Mouse (Mus musculus): ENCODE measurements around the gene AY358078. TPM values are rescaled to one million over a fixed set of nuclear protein-coding genes. Genes with fewer than 3 reads are reported as not detected.
"Not testable (repeated sequence)": the region's sequence is repeated elsewhere in the genome, so short reads cannot be mapped to it uniquely, and the experiment has no call there.

Gene AY358078
- polyA plus RNA-seq (2015; fragmentation: Nextera tagmentation; extraction: Ambion mirVana) = not detected in 2 replicates

DNA sequence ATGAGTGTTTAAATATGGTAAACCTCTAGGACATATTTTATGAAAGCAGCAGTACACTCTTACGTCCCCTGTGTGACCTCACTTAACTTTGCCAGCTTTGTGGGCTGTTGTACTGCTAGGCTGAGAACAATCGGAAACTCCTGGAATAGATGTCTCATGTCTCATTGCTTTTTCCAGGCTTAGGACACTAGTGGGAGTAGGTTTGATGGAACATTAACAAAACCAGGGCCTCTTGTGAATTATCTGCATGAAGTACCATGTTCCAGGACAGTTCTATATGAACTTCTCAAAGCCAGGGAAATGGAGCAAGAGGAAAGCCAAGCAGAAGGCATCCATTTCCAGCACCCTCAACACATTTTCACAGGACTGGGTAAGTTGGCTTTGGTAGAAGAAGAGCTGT, at the start of gene AY358078:
TSS of gene AY358078 (plus strand) at position 301 of the 400 bp plus-strand sequence.
- no peaks in the 10 kb centered on the region for H3K36me3 ChIP-seq
- no peaks in the 10 kb centered on the region for H3K27me3 ChIP-seq (replicated peaks)
- no peaks in the 10 kb centered on the region for H3K9me3 ChIP-seq
- H3K9ac ChIP-seq = no peak within 1 kb of the TSS
- H3K4me2 ChIP-seq = no peak within 1 kb of the TSS
- no peak within 1 kb of the TSS for H3K27ac ChIP-seq (replicated peaks)
- no peak for ATAC-seq (ENCODE audit: extremely low read depth, insufficient number of reproducible peaks, low FRiP score, low TSS enrichment)
- 76% methylated on average over 2 of the region's 2 CpGs for WGBS
- no peak within 1 kb of the TSS for H3K4me3 ChIP-seq
- no peaks in the 10 kb centered on the region for H3K4me1 ChIP-seq

GRCm38 (mm10) chr14:51755944-51756343, 43.9 kb upstream of the AY358078 start:
- no peak for ATAC-seq (ENCODE audit: extremely low read depth, insufficient number of reproducible peaks, low FRiP score, low TSS enrichment)
- Histone ChIP-seq H3K4me3 (no peak overlapping the region), H3K27ac (replicated peaks) (no peak overlapping the region), H3K9me3 (no peaks in the 10 kb centered on the region), H3K27me3 (replicated peaks) (no peaks in the 10 kb centered on the region), H3K4me2 (no peak overlapping the region), H3K4me1 (no peaks in the 10 kb centered on the region), H3K9ac (no peak overlapping the region), H3K36me3 (no peaks in the 10 kb centered on the region)
- WGBS = 62% methylated on average over 2 of the region's 2 CpGs

- not testable (repeated sequence) for ATAC-seq (ENCODE audit: extremely low read depth, insufficient number of reproducible peaks, low FRiP score, low TSS enrichment); H3K27ac ChIP-seq (replicated peaks); H3K9ac ChIP-seq; H3K4me2 ChIP-seq; H3K36me3 ChIP-seq; H3K4me1 ChIP-seq; H3K27me3 ChIP-seq (replicated peaks); H3K9me3 ChIP-seq; H3K4me3 ChIP-seq
- 67% methylated on average over 1 of the region's 1 CpGs for WGBS
These were observed 28.5 kb upstream of the AY358078 start for GRCm38 (mm10) chr14:51771378-51771777.

DNA sequence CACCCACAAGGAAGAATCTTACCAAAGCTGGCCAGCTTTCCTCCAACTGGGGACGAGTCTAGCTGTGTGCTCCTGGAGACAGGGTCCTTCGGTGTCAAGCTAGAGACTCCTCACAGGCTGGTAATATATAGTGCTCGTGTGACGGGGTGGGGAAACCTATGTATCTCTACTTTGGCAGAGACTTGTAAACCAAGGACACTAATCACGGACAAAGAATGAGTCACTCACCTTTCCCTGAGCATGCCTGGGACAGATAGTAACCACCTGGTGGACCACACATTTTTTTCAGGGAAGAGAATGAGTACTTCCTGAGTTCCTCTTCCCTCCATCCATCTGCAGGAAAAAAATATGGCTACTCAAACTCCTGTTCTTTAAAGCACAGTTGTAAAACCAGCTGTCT, 26.4 kb upstream of the AY358078 start, which contains the start of gene Ang4:
TSS of gene Ang4 (minus strand) at position 101 of the 400 bp plus-strand sequence.
- H3K27me3 ChIP-seq (replicated peaks) = no peaks in the 10 kb centered on the region
- 76% methylated on average over 5 of the region's 5 CpGs for WGBS

DNA sequence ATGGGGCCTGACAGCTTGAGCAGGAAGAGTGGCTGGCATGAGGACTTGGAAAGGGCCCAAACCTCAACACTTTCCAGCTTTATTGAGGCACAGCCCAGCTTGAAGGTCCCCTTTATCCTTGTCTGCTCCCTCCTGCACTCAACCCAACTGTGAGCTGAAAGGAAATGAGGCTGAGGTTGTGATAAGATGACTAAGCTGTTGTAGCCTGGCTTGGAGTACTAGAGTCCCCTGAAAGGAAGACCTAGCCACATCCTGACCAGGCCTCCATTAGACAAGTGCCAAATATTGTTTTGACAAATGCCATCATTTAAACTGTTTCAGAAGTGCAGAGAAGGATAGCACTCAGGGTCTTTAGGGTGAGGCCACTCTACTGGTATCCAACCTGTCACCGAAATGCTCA, 22.1 kb upstream of the AY358078 start:
- no peak overlapping the region for H3K27ac ChIP-seq (replicated peaks)
- no peak overlapping the region for H3K9ac ChIP-seq
- H3K4me2 ChIP-seq = no peak overlapping the region
- H3K4me1 ChIP-seq = no peaks in the 10 kb centered on the region
- H3K9me3 ChIP-seq = no peaks in the 10 kb centered on the region
- H3K36me3 ChIP-seq = no peaks in the 10 kb centered on the region
- H3K4me3 ChIP-seq = no peak overlapping the region
- H3K27me3 ChIP-seq (replicated peaks) = no peaks in the 10 kb centered on the region
- ATAC-seq (ENCODE audit: extremely low read depth, insufficient number of reproducible peaks, low FRiP score, low TSS enrichment) = no peak
- 86% methylated on average over 1 of the region's 1 CpGs for WGBS

More for the DNA sequence above, 26.4 kb upstream of the AY358078 start, which contains the start of gene Ang4:
- H3K4me1 ChIP-seq = no peaks in the 10 kb centered on the region
- no peak within 1 kb of the TSS for H3K4me2 ChIP-seq
- H3K9ac ChIP-seq = no peak within 1 kb of the TSS
- no peak within 1 kb of the TSS for H3K4me3 ChIP-seq
- H3K36me3 ChIP-seq = no peaks in the 10 kb centered on the region
- no peak within 1 kb of the TSS for H3K27ac ChIP-seq (replicated peaks)
- no peak for ATAC-seq (ENCODE audit: extremely low read depth, insufficient number of reproducible peaks, low FRiP score, low TSS enrichment)
- H3K9me3 ChIP-seq = no peaks in the 10 kb centered on the region

- H3K36me3 ChIP-seq = no peaks in the 10 kb centered on the region
- WGBS = 56% methylated on average over 4 of the region's 4 CpGs
- no peaks in the 10 kb centered on the region for H3K4me1 ChIP-seq
- no peaks in the 10 kb centered on the region for H3K27me3 ChIP-seq (replicated peaks)
- no peak for ATAC-seq (ENCODE audit: extremely low read depth, insufficient number of reproducible peaks, low FRiP score, low TSS enrichment)
- no peak overlapping the region for H3K4me2 ChIP-seq
- H3K27ac ChIP-seq (replicated peaks) = no peak overlapping the region
- H3K9me3 ChIP-seq = no peaks in the 10 kb centered on the region
- no peak overlapping the region for H3K9ac ChIP-seq
- no peak overlapping the region for H3K4me3 ChIP-seq
These were observed 20.9 kb upstream of the AY358078 start for GRCm38 (mm10) chr14:51778865-51779481.

DNA sequence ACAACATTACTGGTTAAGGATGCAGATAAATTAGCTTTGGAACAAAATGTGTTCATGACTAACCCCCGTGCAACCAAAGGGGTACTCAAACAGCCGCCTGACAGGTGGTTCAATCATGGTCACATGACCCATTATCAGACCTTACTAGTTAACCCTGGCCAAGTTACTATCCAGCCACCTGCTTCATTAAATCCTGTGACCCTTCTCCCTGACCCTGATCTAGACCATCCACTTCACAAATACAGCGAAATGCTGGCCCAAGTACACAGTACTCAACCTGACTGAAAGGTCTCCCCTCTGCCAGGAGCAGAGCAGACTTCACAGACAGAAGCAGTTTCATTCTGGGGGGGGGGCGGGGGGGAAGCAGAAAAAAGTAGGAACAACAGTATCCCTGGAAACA, 13.5 kb upstream of the AY358078 start:
- Histone ChIP-seq H3K9me3 (no peaks in the 10 kb centered on the region), H3K27me3 (replicated peaks) (no peaks in the 10 kb centered on the region), H3K4me1 (peaks cover 11% of the 10 kb centered on the region), H3K4me3 (no peak overlapping the region), H3K36me3 (no peaks in the 10 kb centered on the region), H3K4me2 (no peak overlapping the region), H3K27ac (replicated peaks) (no peak overlapping the region), H3K9ac (no peak overlapping the region)
- 60% methylated on average over 4 of the region's 4 CpGs for WGBS
- ATAC-seq (ENCODE audit: extremely low read depth, insufficient number of reproducible peaks, low FRiP score, low TSS enrichment) = no peak; the same call in 1 of the 2 replicates

DNA sequence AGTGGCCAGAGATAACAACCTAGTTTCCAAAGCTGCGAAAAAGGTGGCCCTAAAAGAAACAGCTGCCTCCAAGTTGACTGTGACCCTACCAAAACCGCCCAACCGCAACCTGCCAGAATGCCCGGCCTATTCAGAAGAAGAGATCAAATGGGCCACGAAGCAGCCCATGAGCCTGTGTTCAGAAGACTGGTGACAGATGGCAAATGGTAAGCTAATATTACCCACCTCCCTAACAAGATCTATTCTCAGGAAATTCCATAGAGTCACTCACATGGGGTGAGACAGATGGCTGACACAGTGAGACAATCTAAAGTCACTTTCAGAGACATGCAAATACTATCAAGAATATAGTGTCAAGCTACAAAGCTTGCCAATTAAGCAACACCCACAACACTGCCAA, 12.8 kb upstream of the AY358078 start:
- H3K27ac ChIP-seq (replicated peaks) = no peak overlapping the region
- 61% methylated on average over 5 of the region's 5 CpGs for WGBS

DNA sequence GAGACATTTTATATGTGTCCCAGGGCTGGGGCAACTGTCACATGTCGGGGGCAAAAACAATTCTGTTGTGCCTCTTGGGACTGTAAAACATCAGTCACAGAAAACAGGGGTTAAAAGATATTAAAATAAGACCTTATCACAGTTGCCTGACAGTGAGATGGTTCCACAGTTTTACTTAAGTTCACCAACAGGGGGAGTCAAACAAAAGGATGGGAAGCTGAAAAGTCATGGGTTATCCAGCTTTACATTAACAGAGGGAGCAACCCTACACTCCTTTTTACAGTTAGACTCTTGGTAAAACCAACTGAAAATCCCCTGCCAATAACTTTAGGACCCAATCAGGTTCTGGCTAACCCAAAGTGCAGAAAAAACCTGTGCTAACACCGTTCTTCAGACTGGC, 10.7 kb upstream of the AY358078 start:
- Histone ChIP-seq H3K27me3 (replicated peaks) (no peaks in the 10 kb centered on the region), H3K36me3 (no peaks in the 10 kb centered on the region), H3K9me3 (no peaks in the 10 kb centered on the region), H3K27ac (replicated peaks) (no peak overlapping the region), H3K9ac (no peak overlapping the region), H3K4me1 (peaks cover 11% of the 10 kb centered on the region), H3K4me3 (no peak overlapping the region), H3K4me2 (no peak overlapping the region)
- WGBS = 74% methylated on average over 2 of the region's 2 CpGs
- ATAC-seq (ENCODE audit: extremely low read depth, insufficient number of reproducible peaks, low FRiP score, low TSS enrichment) = no peak

More for the DNA sequence above, 12.8 kb upstream of the AY358078 start:
- H3K4me1 ChIP-seq = peaks cover 11% of the 10 kb centered on the region
- H3K36me3 ChIP-seq = no peaks in the 10 kb centered on the region
- no peaks in the 10 kb centered on the region for H3K27me3 ChIP-seq (replicated peaks)
- H3K4me3 ChIP-seq = no peak overlapping the region
- ATAC-seq (ENCODE audit: extremely low read depth, insufficient number of reproducible peaks, low FRiP score, low TSS enrichment) = no peak
- no peak overlapping the region for H3K4me2 ChIP-seq
- no peak overlapping the region for H3K9ac ChIP-seq
- no peaks in the 10 kb centered on the region for H3K9me3 ChIP-seq

DNA sequence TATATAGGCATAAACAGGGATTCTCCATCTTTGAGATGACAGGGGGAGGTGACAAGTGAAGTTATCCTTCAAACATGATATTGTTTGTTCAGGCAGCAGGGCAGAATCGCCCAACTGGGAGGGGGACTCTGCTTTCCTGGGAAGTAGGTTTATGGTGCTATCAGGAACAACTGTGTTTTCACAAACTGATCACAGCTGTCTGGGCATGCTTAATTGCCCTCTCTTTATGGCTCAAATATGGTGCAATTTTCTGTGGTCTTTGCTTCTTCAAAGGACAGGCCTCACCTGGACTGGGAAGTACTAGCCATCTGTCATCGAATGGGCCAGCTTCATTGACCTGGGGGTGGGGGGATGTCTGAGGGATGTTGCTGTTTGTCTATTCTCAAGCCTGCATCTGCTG, 5.7 kb upstream of the AY358078 start:
- no peak overlapping the region for H3K9ac ChIP-seq
- H3K4me3 ChIP-seq = no peak overlapping the region
- no peaks in the 10 kb centered on the region for H3K27me3 ChIP-seq (replicated peaks)
- no peak overlapping the region for H3K4me2 ChIP-seq
- no peak overlapping the region for H3K27ac ChIP-seq (replicated peaks)
- no peaks in the 10 kb centered on the region for H3K9me3 ChIP-seq
- H3K4me1 ChIP-seq = no peaks in the 10 kb centered on the region
- no peaks in the 10 kb centered on the region for H3K36me3 ChIP-seq
- ATAC-seq (ENCODE audit: extremely low read depth, insufficient number of reproducible peaks, low FRiP score, low TSS enrichment) = no peak
- 64% methylated on average over 2 of the region's 2 CpGs for WGBS

DNA sequence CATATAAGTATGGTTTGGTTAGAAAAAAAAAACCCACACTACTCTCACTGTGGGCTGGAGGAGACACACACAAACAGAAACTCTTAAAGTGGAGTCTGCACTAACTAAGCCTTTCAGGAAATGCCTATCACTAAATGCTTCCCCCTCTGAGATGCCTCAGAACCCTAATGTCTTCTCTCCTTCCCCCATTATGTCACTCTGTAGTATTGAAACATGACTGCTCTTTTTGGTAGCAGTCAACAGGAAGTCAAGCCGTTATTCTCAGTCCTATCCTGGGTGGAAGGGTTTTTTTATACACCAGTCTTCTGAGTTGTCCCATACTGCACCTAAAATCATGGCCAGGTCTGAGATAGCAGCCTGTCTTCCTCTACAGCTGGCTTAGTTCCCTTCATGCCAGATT, 26.8 kb downstream of the AY358078 start:
- no peaks in the 10 kb centered on the region for H3K4me1 ChIP-seq
- WGBS = 44% methylated on average over 1 of the region's 1 CpGs
- ATAC-seq (ENCODE audit: extremely low read depth, insufficient number of reproducible peaks, low FRiP score, low TSS enrichment) = no peak

DNA sequence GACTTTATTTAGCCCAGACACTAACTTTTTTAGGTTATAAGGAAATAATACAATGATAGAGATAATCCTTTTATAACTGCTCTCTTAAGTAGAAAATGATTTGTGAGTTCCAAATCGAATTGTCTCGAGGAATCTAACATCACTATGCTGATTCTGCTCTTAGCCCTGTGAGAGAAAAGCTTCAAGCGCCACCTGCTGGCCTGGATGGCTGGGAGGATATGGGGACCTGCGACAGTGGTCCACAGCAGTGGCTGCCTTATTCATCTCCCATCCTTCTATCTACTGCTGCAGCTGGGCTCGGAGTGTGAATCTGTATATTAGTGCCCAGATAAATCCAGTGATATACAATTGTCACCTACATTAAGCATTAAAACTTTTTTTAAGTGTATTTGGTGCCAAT, 28.0 kb downstream of the AY358078 start:
- H3K4me2 ChIP-seq; H3K4me1 ChIP-seq; H3K36me3 ChIP-seq; ATAC-seq (ENCODE audit: extremely low read depth, insufficient number of reproducible peaks, low FRiP score, low TSS enrichment); H3K9me3 ChIP-seq; H3K27ac ChIP-seq (replicated peaks); H3K27me3 ChIP-seq (replicated peaks); H3K9ac ChIP-seq; H3K4me3 ChIP-seq: not testable (repeated sequence)
- WGBS = 20% methylated on average over 5 of the region's 5 CpGs

More for the DNA sequence above, 26.8 kb downstream of the AY358078 start:
- no peaks in the 10 kb centered on the region for H3K36me3 ChIP-seq
- no peak overlapping the region for H3K9ac ChIP-seq
- no peaks in the 10 kb centered on the region for H3K27me3 ChIP-seq (replicated peaks)
- H3K4me2 ChIP-seq = no peak overlapping the region
- H3K9me3 ChIP-seq = no peaks in the 10 kb centered on the region
- no peak overlapping the region for H3K27ac ChIP-seq (replicated peaks)
- H3K4me3 ChIP-seq = no peak overlapping the region
